Mouse (Mus musculus) gastrocnemius, adult 8-10 months (tissue): ENCODE measurements at regions not wholly inside any gene's neighbourhood (a gene's known extent, or its start where the extent isn't known, plus 50 kb on each side); places are given as distances from the start of the nearest gene placed in this dataset.
"Not testable (repeated sequence)": the region's sequence is repeated elsewhere in the genome, so short reads cannot be mapped to it uniquely, and the experiment has no call there.

Experiments
- DNase-seq, 2 experiments: peaks; one replicate each; pipeline ENCODE4 v3.0.0; 2022; ENCODE audit warnings: low spot score in 2 of 2

- DNase-seq: no peak
Measured at GRCm38 (mm10) chr12:93812963-93813733, 1878.9 kb upstream of the Flrt2 start.

DNA sequence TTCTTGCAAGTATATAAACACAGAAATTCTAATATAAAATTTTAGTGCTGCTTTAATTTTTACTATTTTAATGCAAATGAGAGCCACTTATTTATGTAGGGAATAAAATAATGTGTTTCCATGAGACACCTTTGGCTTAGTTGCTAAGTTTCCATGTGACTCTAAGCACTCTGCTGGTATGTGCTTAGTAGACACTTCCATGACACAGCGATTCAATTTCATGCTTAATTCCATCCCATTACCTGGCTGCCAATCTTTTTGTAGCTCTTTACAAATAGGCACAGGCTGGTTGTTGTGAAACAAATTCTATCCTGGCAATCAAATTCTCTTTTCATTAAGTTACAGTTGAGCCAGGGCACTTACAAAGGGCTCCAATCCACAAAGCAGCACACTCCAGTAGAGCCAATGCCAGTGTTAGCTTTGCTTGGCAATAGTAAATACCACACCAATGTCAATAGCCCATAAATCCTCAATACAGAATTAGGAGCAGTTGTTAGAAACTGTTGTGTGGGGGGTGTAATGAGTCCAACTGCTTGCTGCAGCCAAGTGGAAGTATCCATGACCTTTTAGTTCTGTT is 1841.0 kb upstream of the Flrt2 start:
- no peak for DNase-seq

DNA sequence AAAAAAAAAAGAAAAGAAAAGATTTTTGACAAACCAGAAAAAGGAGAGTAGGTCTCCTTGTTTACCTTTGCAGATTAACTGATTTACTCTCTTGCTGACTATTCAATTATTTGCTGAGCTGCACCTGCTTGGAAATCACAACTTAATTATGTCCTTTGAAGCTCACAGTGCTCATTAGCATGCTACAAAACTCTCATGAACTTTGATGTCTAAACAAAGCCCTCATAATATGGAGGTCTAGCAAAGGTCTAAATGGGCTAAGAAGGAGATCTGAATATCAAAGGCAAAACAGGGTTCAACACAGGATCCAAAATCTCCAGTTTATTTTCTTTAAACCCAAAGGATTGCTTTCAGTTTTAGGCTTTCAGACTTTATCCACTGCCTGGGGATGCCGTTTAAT is 1840.4 kb upstream of the Flrt2 start:
- DNase-seq: no peak

DNA sequence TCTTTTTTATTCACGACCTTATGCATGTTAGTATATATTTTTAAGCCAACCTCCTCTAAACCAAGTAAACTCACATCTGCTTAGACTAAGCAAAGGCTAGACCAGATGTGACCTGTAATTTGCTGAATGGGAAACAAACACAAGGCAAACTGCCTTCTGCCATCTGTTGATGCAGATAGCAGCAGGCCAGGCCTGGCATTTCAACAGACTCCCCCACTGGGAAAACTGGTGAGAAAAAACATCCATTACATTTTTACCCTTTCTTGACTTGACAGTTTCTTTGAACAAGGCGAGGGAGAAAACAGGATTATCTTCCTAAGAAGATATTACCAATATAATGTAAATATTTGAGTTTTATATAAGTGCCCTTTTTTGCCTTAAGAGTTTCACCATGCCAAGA is 1806.1 kb upstream of the Flrt2 start:
- no peak for DNase-seq

GRCm38 (mm10) chr12:93890109-93890508 is 1801.9 kb upstream of the Flrt2 start:
- DNase-seq: no peak

GRCm38 (mm10) chr12:93928541-93929238 is 1763.3 kb upstream of the Flrt2 start:
- not testable (repeated sequence) for DNase-seq

GRCm38 (mm10) chr12:93929239-93929563 is 1762.8 kb upstream of the Flrt2 start:
- not testable (repeated sequence) for DNase-seq

- DNase-seq: not testable (repeated sequence)
Measured at GRCm38 (mm10) chr12:93930242-93930641, 1761.8 kb upstream of the Flrt2 start.

DNA sequence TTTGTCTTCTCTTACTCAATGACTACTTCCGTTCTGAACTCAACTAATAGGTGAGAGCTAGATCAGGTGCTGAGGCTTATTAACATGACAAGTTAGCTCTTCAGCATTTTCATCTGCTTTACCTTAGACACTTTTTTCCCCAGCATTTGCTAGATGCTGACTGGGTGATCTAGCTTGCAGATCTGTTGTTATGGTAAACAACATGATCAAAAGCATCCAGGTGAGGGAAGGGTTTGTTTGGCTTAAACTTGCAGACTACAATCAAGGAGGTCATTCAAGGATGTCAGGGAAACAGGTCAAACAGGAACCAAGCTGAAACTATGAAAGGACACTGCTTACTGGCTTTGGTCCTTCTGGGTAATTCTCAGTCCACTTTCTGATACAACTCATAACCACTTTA is 1731.2 kb upstream of the Flrt2 start:
- DNase-seq: no peak

- no peak for DNase-seq
Measured at GRCm38 (mm10) chr12:93981307-93981706, 1710.7 kb upstream of the Flrt2 start.

DNA sequence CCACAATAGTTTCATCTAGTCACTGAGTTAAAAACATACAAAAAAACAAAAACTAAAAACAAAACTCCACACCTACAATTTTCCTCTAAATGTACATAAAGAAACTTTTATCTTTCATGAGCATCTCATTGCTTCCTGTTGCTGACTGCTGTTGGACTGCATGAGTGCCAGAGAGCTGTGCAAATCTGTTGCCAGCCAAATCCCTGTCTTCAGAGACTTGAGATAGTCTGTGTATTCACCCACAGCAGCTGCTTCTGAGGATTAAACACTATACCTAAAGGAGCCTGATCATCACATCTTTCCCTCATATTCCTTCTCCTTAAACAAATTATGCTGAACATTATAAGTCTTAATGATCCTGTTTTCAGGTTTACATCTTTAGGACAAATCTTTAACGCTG is 1700.5 kb upstream of the Flrt2 start:
- no peak for DNase-seq

- no peak for DNase-seq
Measured at GRCm38 (mm10) chr12:93993875-93994274, 1698.2 kb upstream of the Flrt2 start.

DNA sequence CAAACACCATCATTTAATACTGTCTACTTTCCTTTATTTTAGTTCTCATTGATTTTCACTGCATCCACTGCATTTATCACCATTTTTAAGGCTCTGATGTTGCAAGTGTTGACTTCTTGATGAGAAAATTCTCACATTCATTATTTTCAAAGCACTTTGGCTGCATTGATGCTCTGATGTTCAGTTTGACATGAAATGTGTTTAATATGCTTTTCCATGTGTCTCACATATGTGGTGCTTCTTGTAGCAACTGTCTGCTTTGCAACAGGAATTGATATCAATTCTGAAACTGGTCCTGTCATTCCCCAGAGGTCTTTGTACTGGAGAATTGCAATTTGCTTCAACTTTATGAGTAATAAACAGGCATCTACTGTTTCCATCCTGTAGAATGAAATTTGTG is 1676.1 kb upstream of the Flrt2 start:
- no peak for DNase-seq

DNA sequence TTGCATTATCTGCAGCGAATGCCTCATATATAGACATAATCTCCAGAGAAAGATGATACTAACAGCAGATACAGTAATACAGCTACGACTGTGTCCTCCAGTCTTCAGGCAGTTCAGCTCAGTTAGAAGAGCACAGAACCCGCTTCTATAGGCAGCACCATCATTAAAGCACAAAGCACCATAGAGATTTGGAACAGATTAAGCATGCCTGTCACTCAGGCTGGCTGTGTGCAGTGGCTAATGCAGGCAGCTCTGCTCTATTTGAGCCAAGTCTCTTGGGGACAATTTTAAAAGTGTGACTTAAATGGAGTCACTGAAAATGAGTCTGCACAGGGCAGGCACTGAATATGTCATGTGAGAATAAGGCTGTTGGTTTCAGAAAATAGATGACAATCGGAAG is 1660.7 kb upstream of the Flrt2 start:
- no peak for DNase-seq

- no peak for DNase-seq
Measured at GRCm38 (mm10) chr12:94047972-94048371, 1644.1 kb upstream of the Flrt2 start.

- no peak for DNase-seq
Measured at GRCm38 (mm10) chr12:94057767-94058166, 1634.3 kb upstream of the Flrt2 start.

DNA sequence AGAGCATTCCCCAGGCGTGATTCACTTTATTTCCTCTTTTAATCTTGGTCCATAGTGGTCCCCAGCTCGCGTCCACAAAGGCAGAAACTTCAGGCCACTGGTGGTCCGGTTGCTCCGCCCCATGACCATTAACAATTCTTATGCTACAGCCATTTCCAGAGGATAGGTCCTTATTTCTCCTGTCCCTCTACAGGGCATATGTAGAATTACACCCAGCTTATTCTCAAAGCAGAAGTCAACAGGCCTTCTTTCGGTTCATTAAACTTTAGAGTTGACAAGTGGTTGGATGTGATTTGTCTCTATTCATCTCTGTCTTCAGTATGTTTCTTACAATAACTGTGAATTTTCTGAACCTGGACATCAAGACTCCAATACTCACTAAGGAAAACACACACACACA is 1632.4 kb upstream of the Flrt2 start:
- DNase-seq: no peak

- no peak for DNase-seq
Measured at GRCm38 (mm10) chr12:94060336-94060735, 1631.7 kb upstream of the Flrt2 start.

DNA sequence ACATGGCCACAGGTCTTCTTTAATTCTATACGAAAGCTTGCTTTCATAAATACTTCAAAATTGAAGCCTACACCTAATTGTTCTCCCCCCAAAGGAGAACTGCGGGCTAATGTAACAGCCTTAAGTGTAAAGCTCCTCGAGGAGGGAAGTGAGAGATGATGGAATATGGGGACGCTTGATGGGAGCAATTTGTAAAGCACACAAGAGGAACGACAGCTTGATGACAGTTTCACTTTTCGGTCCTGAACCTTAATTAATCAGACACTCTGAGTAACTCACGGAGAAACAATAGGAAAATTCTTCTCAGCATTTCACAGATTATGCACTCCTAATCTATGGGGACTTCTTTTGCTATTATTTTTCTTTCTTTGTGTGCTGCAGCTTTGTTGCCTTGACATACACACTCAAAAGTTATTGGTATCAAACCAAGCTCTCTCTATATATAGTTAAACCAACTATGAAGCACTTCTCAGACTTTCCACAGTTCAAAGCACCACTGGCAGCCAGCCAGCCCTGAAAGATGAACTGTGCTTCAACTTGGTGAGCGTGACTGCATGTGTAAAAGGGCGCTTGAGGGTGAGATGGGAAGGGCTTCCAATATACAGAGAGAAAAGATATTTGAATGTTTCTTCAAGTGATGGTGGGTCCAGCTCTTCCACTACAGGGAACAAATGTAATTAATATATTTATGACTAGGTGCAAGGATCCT is 1625.4 kb upstream of the Flrt2 start:
- no peak for DNase-seq

DNA sequence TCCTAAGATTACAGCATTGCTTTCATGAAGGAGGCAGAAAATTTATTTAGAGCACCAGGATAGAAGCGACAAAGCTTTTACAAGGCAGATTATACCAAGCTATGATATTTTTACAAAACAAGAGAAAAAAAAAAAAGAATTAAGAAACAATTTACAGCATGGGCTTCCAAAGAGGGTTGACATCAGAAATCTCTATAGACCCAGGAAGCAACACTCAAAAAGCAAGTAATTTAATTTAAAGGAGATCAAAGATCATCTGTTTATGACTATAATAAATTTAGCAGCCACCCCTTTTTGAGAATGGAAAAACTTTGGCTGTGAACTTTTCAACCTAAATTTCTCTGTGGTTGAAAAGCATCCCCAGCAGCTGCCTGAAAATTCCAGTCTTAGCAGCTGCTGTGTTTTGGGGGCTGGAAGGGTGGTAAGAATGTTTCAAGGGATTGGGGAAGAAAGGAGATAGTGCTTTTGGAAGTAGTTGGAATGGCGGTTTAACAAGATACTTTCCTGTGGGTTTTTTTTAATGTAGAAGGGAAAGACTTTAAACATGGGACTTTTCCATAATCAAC is 1621.0 kb upstream of the Flrt2 start:
- no peak for DNase-seq

DNA sequence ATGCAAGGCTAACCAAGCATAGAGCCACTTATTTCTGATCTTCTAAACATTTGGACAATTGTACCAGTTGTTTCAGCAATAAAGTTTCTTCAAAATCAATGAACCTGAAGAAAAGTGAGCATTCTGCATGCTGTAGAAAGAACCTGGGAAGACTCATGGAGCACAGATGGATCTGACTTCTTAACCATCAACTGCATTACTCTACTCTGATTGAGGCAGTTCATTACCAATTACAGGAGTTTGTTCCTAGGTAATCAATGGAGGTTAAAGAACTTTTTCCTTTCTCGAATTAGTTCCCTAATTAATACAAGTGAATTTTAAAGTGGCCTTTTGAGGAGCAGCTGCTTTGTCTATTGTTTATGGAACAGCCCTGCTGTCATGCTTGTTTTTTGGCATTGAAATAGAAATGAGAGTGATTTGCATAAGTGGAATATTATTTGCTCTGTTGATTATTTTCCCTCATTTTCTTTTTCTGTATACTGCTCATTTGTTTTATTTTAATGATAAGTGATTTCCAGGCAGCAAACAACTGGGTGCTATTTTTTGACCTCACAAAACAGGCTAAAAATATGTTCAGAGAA is 1586.4 kb upstream of the Flrt2 start:
- DNase-seq: no peak

- DNase-seq: no peak
Measured at GRCm38 (mm10) chr12:94150143-94150542, 1541.9 kb upstream of the Flrt2 start.
